Mouse (Mus musculus): ENCODE measurements around the gene Pip4k2a. TPM values are rescaled to one million over a fixed set of nuclear protein-coding genes. Genes with fewer than 3 reads are reported as not detected.

Gene Pip4k2a
- total and polyA plus RNA-seq, 3 experiments = 4.3 to 7.6 (median 6.5) TPM

- Histone ChIP-seq H3K27ac (no peak overlapping the region), H3K36me3 (ENCODE audit: control insufficient read depth, insufficient read depth, low read length) (peaks cover 2% of the 10 kb centered on the region; the same call in 1 of the 2 replicates), H3K4me3 (no peak overlapping the region), H3K4me1 (ENCODE audit: control insufficient read depth, insufficient read depth, low read length) (peaks cover 9% of the 10 kb centered on the region), H3K79me2 (replicated peaks; ENCODE audit: control insufficient read depth, insufficient read depth, low read length) (peaks cover 1% of the 10 kb centered on the region; the same call in 1 of the 2 replicates), H3K9ac (ENCODE audit: low read depth, low read length) (no peak overlapping the region), H3K27me3 (ENCODE audit: control insufficient read depth, insufficient read depth, low read length) (no peaks in the 10 kb centered on the region)
- 76% methylated on average over 4 of the region's 4 CpGs for WGBS
- intact Hi-C loops (cut with DNase I) = no loop called here
- DNase-seq = no peak
- TF ChIP-seq CTCF (IDR thresholded peaks at IDR 0.05) (no peak), POLR2A (IDR thresholded peaks at IDR 0.05; ENCODE audit: insufficient read depth, low read depth, low read length) (no peak), EP300 (IDR thresholded peaks at IDR 0.05; ENCODE audit: insufficient read depth, low read depth, low read length) (no peak)
Observed at GRCm38 (mm10) chr2:18954422-18954821, 43.5 kb downstream of the Pip4k2a start.

GRCm38 (mm10) chr2:18952102-18952673 lies 45.7 kb downstream of the Pip4k2a start:
- no peak for TF ChIP-seq POLR2A (IDR thresholded peaks at IDR 0.05; ENCODE audit: insufficient read depth, low read depth, low read length)
- TF ChIP-seq EP300 (IDR thresholded peaks at IDR 0.05; ENCODE audit: insufficient read depth, low read depth, low read length) = no peak
- TF ChIP-seq CTCF (IDR thresholded peaks at IDR 0.05) = no peak
- intact Hi-C loops (cut with DNase I) = no loop called here
- Histone ChIP-seq H3K27ac (no peak overlapping the region), H3K4me1 (ENCODE audit: control insufficient read depth, insufficient read depth, low read length) (peaks cover 10% of the 10 kb centered on the region), H3K79me2 (replicated peaks; ENCODE audit: control insufficient read depth, insufficient read depth, low read length) (no peaks in the 10 kb centered on the region; the same call in 1 of the 2 replicates), H3K9ac (ENCODE audit: low read depth, low read length) (no peak overlapping the region), H3K4me3 (no peak overlapping the region), H3K27me3 (ENCODE audit: control insufficient read depth, insufficient read depth, low read length) (no peaks in the 10 kb centered on the region), H3K36me3 (ENCODE audit: control insufficient read depth, insufficient read depth, low read length) (peaks cover 6% of the 10 kb centered on the region; the same call in 1 of the 2 replicates)
- DNase-seq = no peak
- WGBS = 33% methylated on average over 7 of the region's 7 CpGs

- intact Hi-C loops (cut with DNase I) = no loop called here
- Histone ChIP-seq H3K4me1 (ENCODE audit: control insufficient read depth, insufficient read depth, low read length) (peaks cover 6% of the 10 kb centered on the region), H3K9ac (ENCODE audit: low read depth, low read length) (no peak overlapping the region), H3K36me3 (ENCODE audit: control insufficient read depth, insufficient read depth, low read length) (peaks cover 6% of the 10 kb centered on the region; the same call in 1 of the 2 replicates), H3K79me2 (replicated peaks; ENCODE audit: control insufficient read depth, insufficient read depth, low read length) (no peaks in the 10 kb centered on the region; the same call in 1 of the 2 replicates), H3K27ac (no peak overlapping the region), H3K27me3 (ENCODE audit: control insufficient read depth, insufficient read depth, low read length) (no peaks in the 10 kb centered on the region), H3K4me3 (no peak overlapping the region)
- 69% methylated on average over 2 of the region's 2 CpGs for WGBS
- no peak for TF ChIP-seq CTCF (IDR thresholded peaks at IDR 0.05)
- TF ChIP-seq POLR2A (IDR thresholded peaks at IDR 0.05; ENCODE audit: insufficient read depth, low read depth, low read length) = no peak
- no peak for TF ChIP-seq EP300 (IDR thresholded peaks at IDR 0.05; ENCODE audit: insufficient read depth, low read depth, low read length)
- no peak for DNase-seq
Observed at GRCm38 (mm10) chr2:18950758-18951157, 47.2 kb downstream of the Pip4k2a start.

GRCm38 (mm10) chr2:18948741-18949140 lies 49.2 kb downstream of the Pip4k2a start:
- Histone ChIP-seq H3K27ac (no peak overlapping the region), H3K27me3 (ENCODE audit: control insufficient read depth, insufficient read depth, low read length) (no peaks in the 10 kb centered on the region), H3K4me3 (no peak overlapping the region), H3K9ac (ENCODE audit: low read depth, low read length) (no peak overlapping the region), H3K36me3 (ENCODE audit: control insufficient read depth, insufficient read depth, low read length) (peaks cover 9% of the 10 kb centered on the region), H3K79me2 (replicated peaks; ENCODE audit: control insufficient read depth, insufficient read depth, low read length) (no peaks in the 10 kb centered on the region; the same call in 1 of the 2 replicates), H3K4me1 (ENCODE audit: control insufficient read depth, insufficient read depth, low read length) (peaks cover 9% of the 10 kb centered on the region)
- 76% methylated on average over 7 of the region's 7 CpGs for WGBS
- DNase-seq = no peak
- TF ChIP-seq CTCF (IDR thresholded peaks at IDR 0.05) = no peak
- no peak for TF ChIP-seq POLR2A (IDR thresholded peaks at IDR 0.05; ENCODE audit: insufficient read depth, low read depth, low read length)
- TF ChIP-seq EP300 (IDR thresholded peaks at IDR 0.05; ENCODE audit: insufficient read depth, low read depth, low read length) = no peak
- intact Hi-C loops (cut with DNase I) = no loop called here

- H3K27me3 ChIP-seq (ENCODE audit: control insufficient read depth, insufficient read depth, low read length) = no peaks in the 10 kb centered on the region
- no peak overlapping the region for H3K4me3 ChIP-seq
- no peaks in the 10 kb centered on the region; the same call in 1 of the 2 replicates for H3K79me2 ChIP-seq (replicated peaks; ENCODE audit: control insufficient read depth, insufficient read depth, low read length)
- DNase-seq = no peak
- TF ChIP-seq POLR2A (IDR thresholded peaks at IDR 0.05; ENCODE audit: insufficient read depth, low read depth, low read length) (no peak), CTCF (IDR thresholded peaks at IDR 0.05) (no peak), EP300 (IDR thresholded peaks at IDR 0.05; ENCODE audit: insufficient read depth, low read depth, low read length) (no peak)
- peaks cover 7% of the 10 kb centered on the region for H3K36me3 ChIP-seq (ENCODE audit: control insufficient read depth, insufficient read depth, low read length)
- peaks cover 13% of the 10 kb centered on the region for H3K4me1 ChIP-seq (ENCODE audit: control insufficient read depth, insufficient read depth, low read length)
- no peak overlapping the region for H3K27ac ChIP-seq
- H3K9ac ChIP-seq (ENCODE audit: low read depth, low read length) = no peak overlapping the region
- intact Hi-C loops (cut with DNase I) = no loop called here
- 49% methylated on average over 7 of the region's 7 CpGs for WGBS
Observed at GRCm38 (mm10) chr2:18947669-18948459, 50.1 kb downstream of the Pip4k2a start.

- Histone ChIP-seq H3K27ac (no peak overlapping the region), H3K4me3 (no peak overlapping the region), H3K9ac (ENCODE audit: low read depth, low read length) (no peak overlapping the region), H3K4me1 (ENCODE audit: control insufficient read depth, insufficient read depth, low read length) (peaks cover 14% of the 10 kb centered on the region), H3K27me3 (ENCODE audit: control insufficient read depth, insufficient read depth, low read length) (no peaks in the 10 kb centered on the region), H3K36me3 (ENCODE audit: control insufficient read depth, insufficient read depth, low read length) (peaks cover 7% of the 10 kb centered on the region), H3K79me2 (replicated peaks; ENCODE audit: control insufficient read depth, insufficient read depth, low read length) (no peaks in the 10 kb centered on the region)
- WGBS = 82% methylated on average over 1 of the region's 1 CpGs
- no peak for DNase-seq
- intact Hi-C loops (cut with DNase I) = no loop called here
- TF ChIP-seq EP300 (IDR thresholded peaks at IDR 0.05; ENCODE audit: insufficient read depth, low read depth, low read length) = no peak
Observed at GRCm38 (mm10) chr2:18945438-18945837, 52.5 kb downstream of the Pip4k2a start.

All from heart, adult 2 months (tissue).